ENCODE assay signal across 21 mouse cellular contexts in the genomic region with DNA sequence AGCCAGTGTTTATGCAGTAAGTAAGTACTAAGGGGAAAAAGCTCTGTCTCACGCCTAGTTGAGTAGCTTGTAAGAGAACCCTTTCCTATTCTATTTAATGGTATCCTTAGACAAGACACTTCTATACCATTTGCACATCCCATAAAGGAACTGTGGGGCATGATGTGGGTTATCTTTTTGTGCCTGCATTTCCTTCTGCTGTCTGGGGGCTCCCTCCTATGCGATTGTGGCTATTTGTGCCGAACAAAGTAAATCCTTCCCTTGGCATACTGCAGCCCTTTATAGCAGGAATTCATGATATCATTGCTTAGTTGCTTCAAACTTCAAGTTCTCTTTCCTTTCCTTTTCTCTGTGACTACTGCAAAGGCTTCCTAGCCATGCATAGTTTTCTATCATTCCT.
"Had no signal": no experiment of that assay in that cellular context is flagged by ENCODE, and none has a peak within 500 bp of the region (broad histone marks: within the 10 kb centered on the region; RNA-seq: fewer than 3 reads in every experiment).

No protein-coding gene starts in this region.

- H3K27ac ChIP-seq: liver, embryonic 13.5 days; liver, embryonic 15.5 days; midbrain, embryonic 10.5 days; midbrain, embryonic 12.5 days; neural tube, embryonic 13.5 days; neural tube, embryonic 15.5 days had no signal

- H3K4me2 ChIP-seq: liver, embryonic 13.5 days; liver, embryonic 15.5 days; lung, embryonic 14.5 days; midbrain, embryonic 12.5 days; neural tube, embryonic 13.5 days; neural tube, embryonic 15.5 days had no signal

- H3K9ac ChIP-seq: liver, embryonic 13.5 days; liver, embryonic 15.5 days; lung, embryonic 14.5 days; midbrain, embryonic 12.5 days; neural tube, embryonic 13.5 days; neural tube, embryonic 15.5 days had no signal

- H3K4me3 ChIP-seq: liver, embryonic 13.5 days; liver, embryonic 15.5 days; midbrain, embryonic 10.5 days; midbrain, embryonic 12.5 days; myocyte; neural tube, embryonic 13.5 days; neural tube, embryonic 15.5 days had no signal

- H3K36me3 ChIP-seq: liver, embryonic 13.5 days; liver, embryonic 15.5 days; midbrain, embryonic 12.5 days; neural tube, embryonic 13.5 days; neural tube, embryonic 15.5 days had no signal

- DNase-seq: liver, embryonic 13.5 days; lung, adult 18-20 months; lung, embryonic 14.5 days; lung, postnatal 10 days; lung, postnatal 4 days; midbrain, embryonic 14.5 days; retina, postnatal 1 day; right cerebral cortex, adult 18-20 months; right cerebral cortex, postnatal 25 days; right cerebral cortex, postnatal 4 days; spleen, adult 18-20 months; thymus, adult 2 months; thymus, postnatal 25 days; thymus, postnatal 4 days had no signal

- H3K27me3 ChIP-seq: liver, embryonic 15.5 days had no signal

- ATAC-seq: midbrain, embryonic 16.5 days had no signal

- H3K9me3 ChIP-seq: liver, embryonic 13.5 days; liver, embryonic 15.5 days; midbrain, embryonic 10.5 days; midbrain, embryonic 12.5 days; neural tube, embryonic 13.5 days; neural tube, embryonic 15.5 days had no signal
